Mouse (Mus musculus) liver, adult 2 months (tissue): ENCODE data around the gene Zfp668. TPM values are rescaled to one million over a fixed set of nuclear protein-coding genes. Genes with fewer than 3 reads are reported as not detected.

Experiments used
- DNase-seq: peaks from one replicate; pipeline ENCODE4 v3.0.0-alpha.2; 2011; ENCODE audit warnings: low read depth, low spot score; ENCODE audit errors: extremely low read depth
- H3K27ac ChIP-seq: fragments of 200-500 bp; replicated peaks from 2 replicates; pipeline ENCODE4 v1.5.1; 2012; ENCODE audit warnings: low read depth, mild to moderate bottlenecking, control low read depth, inconsistent platforms, low read length; ENCODE audit not compliant: insufficient read depth
- H3K27me3 ChIP-seq: fragments of 200-500 bp; 2 replicates; pipeline ENCODE4 v1.6.1; 2012; ENCODE audit warnings: mild to moderate bottlenecking, moderate library complexity, low read length, inconsistent platforms; ENCODE audit not compliant: control insufficient read depth, insufficient read depth
- H3K36me3 ChIP-seq: fragments of 200-500 bp; 2 replicates; pipeline ENCODE4 v1.6.1; 2012; ENCODE audit warnings: low read length, inconsistent platforms; ENCODE audit not compliant: control insufficient read depth, insufficient read depth
- H3K4me1 ChIP-seq: fragments of 200-500 bp; 2 replicates; pipeline ENCODE4 v1.6.1; 2011; ENCODE audit warnings: low read length; ENCODE audit not compliant: control insufficient read depth, insufficient read depth
- H3K4me3 ChIP-seq: fragments of 200-500 bp; 2 replicates; pipeline ENCODE4 v1.5.1; 2011; ENCODE audit warnings: low read depth, mild to moderate bottlenecking, control low read depth, low read length, moderate library complexity; ENCODE audit not compliant: insufficient read depth
- H3K79me2 ChIP-seq: fragments of 200-500 bp; 2 replicates; pipeline ENCODE4 v1.6.1; 2012; ENCODE audit warnings: inconsistent platforms, mild to moderate bottlenecking, low read length, moderate library complexity; ENCODE audit not compliant: control insufficient read depth, insufficient read depth
- H3K9ac ChIP-seq: fragments of 200-500 bp; 2 replicates; pipeline ENCODE4 v1.6.1; 2012; ENCODE audit warnings: low read depth, mild to moderate bottlenecking, control low read depth, inconsistent platforms, low read length
- CTCF ChIP-seq: fragments of 200-500 bp; IDR thresholded peaks from 2 replicates; pipeline ENCODE4 v1.5.1; 2011; ENCODE audit warnings: low read depth, low read length, control low read depth
- POLR2A ChIP-seq: fragments of 200-500 bp; IDR thresholded peaks from 2 replicates; pipeline ENCODE4 v1.6.1; 2011; ENCODE audit warnings: low read length, control low read depth; ENCODE audit not compliant: insufficient read depth; ENCODE audit errors: extremely low read depth
- WGBS: fragments of 180-500 bp; shearing (Covaris S2); methylation state at CpG from one replicate; pipeline ENCODE4 v1.1.7; 2018; 5-methylcytosine and 5-hydroxymethylcytosine counted together
- polyA plus RNA-seq: library from polyadenylated mRNA; depleted of rRNA; stranded (reverse); fragments of >200 nt; gene quantifications from 2 replicates; pipeline ENCODE4 v1.2.3, GENCODE M21; 2012
- total RNA-seq: library from RNA; depleted of rRNA; stranded (reverse); fragments of >200 nt; gene quantifications from 2 replicates; pipeline ENCODE4 v1.2.3, GENCODE M21; 2014

Zfp668 gene
- total and polyA plus RNA-seq, 2 experiments = 0.65 to 2.1 TPM

DNA sequence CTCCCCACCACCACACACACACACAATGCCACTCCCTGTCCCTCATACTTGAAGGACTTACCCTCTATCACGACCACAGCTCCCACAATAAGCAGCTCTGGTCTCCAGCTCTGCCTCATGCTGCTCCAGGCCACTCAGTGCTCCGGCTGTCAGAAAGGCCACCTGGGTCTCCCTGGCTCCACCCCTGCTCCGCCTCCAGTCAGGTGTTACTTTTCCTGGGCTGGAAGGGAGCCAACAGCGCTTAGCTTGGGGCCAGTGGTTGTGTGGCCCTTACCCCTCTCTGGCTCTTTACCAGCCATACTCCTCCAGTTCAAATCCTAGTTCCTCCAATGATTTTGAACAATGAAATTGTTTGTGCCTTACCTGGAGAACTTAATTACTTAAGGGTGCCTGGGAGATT, 14.2 kb upstream of the Zfp668 start, which contains the start of gene Prss53:
Gene Prss53 (minus strand): TSS at position 173 of the 400 bp plus-strand sequence.
- no peak within 1 kb of the TSS for H3K4me3 ChIP-seq
- H3K27me3 ChIP-seq = no peaks in the 10 kb centered on the region
- no peak within 1 kb of the TSS for H3K27ac ChIP-seq
- H3K36me3 ChIP-seq = peaks cover 16% of the 10 kb centered on the region
- TF ChIP-seq POLR2A (no peak), CTCF (no peak)
- no peak within 1 kb of the TSS for H3K9ac ChIP-seq
- no peaks in the 10 kb centered on the region; the same call in 1 of the 2 replicates for H3K79me2 ChIP-seq
- peaks cover 9% of the 10 kb centered on the region; the same call in 1 of the 2 replicates for H3K4me1 ChIP-seq
- peak; percentile 40 for DNase-seq
- WGBS = 32% methylated on average over 4 of the region's 4 CpGs

DNA sequence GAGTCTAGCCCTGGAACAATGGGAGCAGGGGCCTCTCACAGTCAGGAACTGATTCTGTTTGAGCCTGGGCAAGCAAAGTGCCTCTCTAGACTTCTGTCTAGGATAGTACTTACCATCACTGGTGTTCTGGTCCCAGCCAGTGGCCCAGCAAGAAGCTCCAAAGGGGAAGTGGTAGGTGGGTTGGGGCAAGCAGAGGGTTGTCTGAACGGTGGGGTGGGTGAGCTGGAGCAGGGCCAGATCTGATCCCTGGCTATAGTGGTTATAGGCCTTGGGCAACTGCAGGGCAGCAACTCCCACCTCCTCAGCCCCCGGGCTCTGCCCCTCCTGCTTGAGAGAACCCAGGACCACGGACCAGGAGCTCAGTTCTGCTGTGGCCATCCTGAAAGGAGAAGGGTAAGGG, 12.2 kb upstream of the Zfp668 start:
- no peak for DNase-seq
- H3K36me3 ChIP-seq = peaks cover 25% of the 10 kb centered on the region
- no peaks in the 10 kb centered on the region for H3K27me3 ChIP-seq
- no peak overlapping the region for H3K27ac ChIP-seq
- H3K79me2 ChIP-seq = peaks cover 1% of the 10 kb centered on the region
- TF ChIP-seq CTCF (no peak), POLR2A (no peak)
- no peak overlapping the region for H3K4me3 ChIP-seq
- no peak overlapping the region for H3K9ac ChIP-seq
- H3K4me1 ChIP-seq = peaks cover 7% of the 10 kb centered on the region; the same call in 1 of the 2 replicates
- WGBS = 78% methylated on average over 3 of the region's 3 CpGs

DNA sequence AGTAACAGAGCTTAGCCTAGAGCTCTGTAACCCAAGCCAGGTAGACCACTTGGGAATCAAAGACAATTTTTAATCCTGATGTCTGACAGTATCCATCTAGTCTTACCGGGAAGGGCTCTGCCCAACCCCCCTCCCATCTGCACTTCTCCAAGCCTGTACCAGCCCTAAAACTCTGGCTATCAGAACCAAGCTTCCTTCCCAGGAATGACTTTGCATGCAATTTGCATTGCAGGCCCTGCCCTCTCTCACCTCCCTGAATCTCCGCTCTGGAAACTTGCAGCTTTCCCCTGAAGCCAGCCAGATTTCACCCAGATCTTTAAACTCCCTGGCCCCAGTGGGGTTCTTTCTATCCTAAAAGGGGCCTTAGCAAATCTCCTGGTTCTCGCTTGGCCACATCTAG, 11.2 kb upstream of the Zfp668 start:
- Histone ChIP-seq H3K4me1 (0 out of 2 replicates have a peak, but pooled peaks cover 6% of the 10 kb centered on the region), H3K79me2 (peaks cover 5% of the 10 kb centered on the region), H3K27ac (no peak overlapping the region), H3K27me3 (no peaks in the 10 kb centered on the region), H3K36me3 (peaks cover 19% of the 10 kb centered on the region), H3K9ac (no peak overlapping the region), H3K4me3 (no peak overlapping the region)
- TF ChIP-seq POLR2A (no peak), CTCF (no peak)
- DNase-seq = no peak
- WGBS = 82% methylated on average over 3 of the region's 3 CpGs

DNA sequence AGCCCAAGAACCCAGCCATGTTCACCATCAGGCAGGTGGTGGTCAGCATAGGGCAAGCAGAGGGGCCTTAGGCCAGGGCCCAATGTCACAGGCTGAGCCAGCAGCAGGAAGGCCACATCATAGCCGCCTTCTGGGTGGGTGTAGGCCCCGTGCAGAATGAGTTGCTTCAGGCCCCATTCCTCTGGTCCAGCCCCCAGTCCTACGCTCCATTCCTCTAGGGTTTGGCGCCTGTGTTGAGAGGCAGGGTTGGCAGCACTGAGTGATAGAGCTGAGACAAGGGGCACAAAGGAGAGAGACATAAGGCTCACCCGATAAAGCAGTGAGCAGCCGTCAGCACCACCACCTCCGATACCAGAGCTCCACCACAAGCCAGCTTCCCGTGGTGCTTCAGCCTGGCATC, 10.6 kb upstream of the Zfp668 start:
- no peak overlapping the region for H3K9ac ChIP-seq
- no peaks in the 10 kb centered on the region for H3K27me3 ChIP-seq
- 92% methylated on average over 8 of the region's 8 CpGs for WGBS
- TF ChIP-seq POLR2A = no peak
- TF ChIP-seq CTCF = no peak
- 0 out of 2 replicates have a peak, but pooled peaks cover 6% of the 10 kb centered on the region for H3K4me1 ChIP-seq
- DNase-seq = no peak
- peaks cover 8% of the 10 kb centered on the region for H3K79me2 ChIP-seq
- H3K36me3 ChIP-seq = peaks cover 15% of the 10 kb centered on the region; the same call in 1 of the 2 replicates
- no peak overlapping the region for H3K27ac ChIP-seq
- H3K4me3 ChIP-seq = no peak overlapping the region

DNA sequence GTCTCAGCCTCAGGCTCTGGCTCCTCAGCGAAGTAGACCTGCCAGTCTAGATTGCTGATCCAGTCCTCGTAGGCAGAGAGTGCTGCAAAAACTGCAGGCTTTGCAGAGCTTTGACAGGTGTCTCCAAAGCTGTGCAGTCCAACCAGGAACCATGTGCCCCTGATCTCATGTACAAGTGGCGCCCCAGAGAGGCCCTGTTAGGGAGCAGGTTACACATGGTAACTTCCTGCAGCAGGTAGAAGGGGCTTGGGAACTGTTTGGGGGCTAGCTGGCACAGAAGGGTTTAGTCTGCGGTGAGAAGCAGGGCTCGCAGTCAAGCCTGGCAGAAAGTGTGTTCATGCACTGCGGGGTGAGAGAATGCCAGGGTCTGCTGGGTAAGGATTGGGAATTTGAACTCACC, 9.9 kb upstream of the Zfp668 start:
- Histone ChIP-seq H3K4me1 (0 out of 2 replicates have a peak, but pooled peaks cover 3% of the 10 kb centered on the region), H3K79me2 (peaks cover 11% of the 10 kb centered on the region), H3K9ac (no peak overlapping the region), H3K27ac (no peak overlapping the region), H3K4me3 (no peak overlapping the region), H3K27me3 (no peaks in the 10 kb centered on the region), H3K36me3 (peaks cover 15% of the 10 kb centered on the region; the same call in 1 of the 2 replicates)
- no peak for TF ChIP-seq POLR2A
- no peak for TF ChIP-seq CTCF
- 93% methylated on average over 6 of the region's 6 CpGs for WGBS
- DNase-seq = no peak

DNA sequence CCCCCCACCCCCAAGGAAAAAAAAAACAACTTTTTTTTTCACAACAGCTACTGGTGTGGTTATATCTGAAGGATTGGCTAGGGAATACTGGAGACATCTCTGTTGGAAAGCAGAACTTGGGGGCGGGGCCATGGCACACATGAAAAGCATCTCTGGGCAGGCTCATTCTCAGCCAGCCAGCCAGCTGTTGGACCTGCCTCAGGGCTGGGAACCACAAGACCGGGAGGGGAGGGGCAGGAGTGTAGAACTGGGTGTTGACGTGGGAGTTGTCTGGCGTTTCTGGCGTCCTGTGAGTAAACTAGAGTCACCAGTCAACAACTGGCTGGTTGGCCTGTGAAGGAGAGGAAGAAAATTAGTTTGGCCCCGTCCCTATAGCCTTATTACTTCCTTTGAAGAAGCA, 9.3 kb upstream of the Zfp668 start:
- DNase-seq = peak; percentile 52
- 45% methylated on average over 6 of the region's 6 CpGs for WGBS
- TF ChIP-seq POLR2A = no peak
- TF ChIP-seq CTCF = no peak
- Histone ChIP-seq H3K27ac (no peak overlapping the region), H3K4me1 (0 out of 2 replicates have a peak, but pooled peaks cover 3% of the 10 kb centered on the region), H3K27me3 (no peaks in the 10 kb centered on the region), H3K9ac (no peak overlapping the region), H3K36me3 (peaks cover 21% of the 10 kb centered on the region), H3K4me3 (no peak overlapping the region), H3K79me2 (peaks cover 15% of the 10 kb centered on the region)
